Mouse (Mus musculus) retina, adult 2 months (tissue): Measurements from ENCODE around the gene Pkmyt1.
A peak's percentile ranks its signal among the peaks of the same experiment; 100 is the strongest.
"Not testable (repeated sequence)": the region's sequence is repeated elsewhere in the genome, so short reads cannot be mapped to it uniquely, and the experiment has no call there.

Experiments
- DNase-seq: peaks from one replicate; pipeline ENCODE4 v3.0.0-alpha.2; 2012; ENCODE audit warnings: low read depth, low spot score

Pkmyt1 gene

GRCm38 (mm10) chr17:23747471-23747870, 21.3 kb downstream of the Pkmyt1 start:
- no peak for DNase-seq

- DNase-seq = no peak
Observed at GRCm38 (mm10) chr17:23748026-23748425, 21.9 kb downstream of the Pkmyt1 start.

GRCm38 (mm10) chr17:23748631-23749391, 22.7 kb downstream of the Pkmyt1 start:
- DNase-seq = no peak

GRCm38 (mm10) chr17:23749400-23750191, 23.5 kb downstream of the Pkmyt1 start:
- no peak for DNase-seq

GRCm38 (mm10) chr17:23755689-23756088, 29.6 kb downstream of the Pkmyt1 start:
- no peak for DNase-seq

GRCm38 (mm10) chr17:23757581-23757980, 31.4 kb downstream of the Pkmyt1 start:
- no peak for DNase-seq

- no peak for DNase-seq
Observed at GRCm38 (mm10) chr17:23758801-23759200, 32.7 kb downstream of the Pkmyt1 start.

GRCm38 (mm10) chr17:23760231-23760630, 34.1 kb downstream of the Pkmyt1 start:
- DNase-seq = no peak

GRCm38 (mm10) chr17:23761155-23761554, 35.0 kb downstream of the Pkmyt1 start:
- no peak for DNase-seq

- no peak for DNase-seq
Observed at GRCm38 (mm10) chr17:23762976-23763375, 36.8 kb downstream of the Pkmyt1 start.

GRCm38 (mm10) chr17:23770493-23770892, 44.4 kb downstream of the Pkmyt1 start:
- no peak for DNase-seq

- DNase-seq = no peak
Observed at GRCm38 (mm10) chr17:23770896-23771283, 44.8 kb downstream of the Pkmyt1 start.

GRCm38 (mm10) chr17:23771284-23772218, 45.4 kb downstream of the Pkmyt1 start, which contains the start of gene Flywch1:
Gene Flywch1 (minus strand): TSS chr17:23771602.
- peak; percentile 97 for DNase-seq

GRCm38 (mm10) chr17:23772219-23772556, 46.1 kb downstream of the Pkmyt1 start:
- not testable (repeated sequence) for DNase-seq

GRCm38 (mm10) chr17:23773676-23774075, 47.5 kb downstream of the Pkmyt1 start:
- no peak for DNase-seq

- no peak for DNase-seq
Observed at GRCm38 (mm10) chr17:23774090-23774489, 48.0 kb downstream of the Pkmyt1 start.

GRCm38 (mm10) chr17:23776216-23776615, 50.1 kb downstream of the Pkmyt1 start:
- DNase-seq = no peak

- no peak for DNase-seq
Observed at GRCm38 (mm10) chr17:23777141-23777540, 51.0 kb downstream of the Pkmyt1 start.

GRCm38 (mm10) chr17:23778447-23778846, 52.3 kb downstream of the Pkmyt1 start:
- no peak for DNase-seq

GRCm38 (mm10) chr17:23783352-23783751, 57.2 kb downstream of the Pkmyt1 start:
- no peak for DNase-seq

GRCm38 (mm10) chr17:23785561-23786471, 59.7 kb downstream of the Pkmyt1 start, which contains the start of gene Flywch2:
Gene Flywch2 (minus strand): TSS chr17:23786081.
- DNase-seq = peak; percentile 72
